Mouse (Mus musculus) gastrocnemius, adult 8-10 months (tissue): ENCODE results near the gene Hist1h2ap. TPM values are rescaled to one million over a fixed set of nuclear protein-coding genes. Genes with fewer than 3 reads are reported as not detected.
"Not testable (repeated sequence)": the region's sequence is repeated elsewhere in the genome, so short reads cannot be mapped to it uniquely, and the experiment has no call there.

ENCODE experiments used
- DNase-seq, 2 experiments: peaks; one replicate each; pipeline ENCODE4 v3.0.0; 2022; ENCODE audit warnings: low spot score in 2 of 2
- microRNA-seq: library from miRNA; unstranded; fragments of <30 nt; microRNA quantifications from one replicate; pipeline ENCODE4 v1.2.0, GENCODE M21; 2022
- total RNA-seq, 4 experiments: library from RNA; stranded (reverse); gene quantifications; 2 replicates each; pipeline ENCODE4 v1.2.4; 2022

The Hist1h2ap gene
- total RNA-seq, 4 experiments from 2014 or later: 1.4 to 2.6 TPM; not detected in 2

- DNase-seq: not testable (repeated sequence)
Measured at GRCm38 (mm10) chr13:21811074-21811473, 22.2 kb downstream of the Hist1h2ap start.

- not testable (repeated sequence) for DNase-seq
Measured at GRCm38 (mm10) chr13:21810073-21810472, 23.2 kb downstream of the Hist1h2ap start, which contains the start of the genes Hist1h2bq and Hist1h2ao. Hist1h2bq (minus strand) TSS chr13:21810197. Hist1h2ao (plus strand) TSS chr13:21810465.

GRCm38 (mm10) chr13:21803058-21803457, 30.2 kb downstream of the Hist1h2ap start:
- DNase-seq: not testable (repeated sequence)

DNA sequence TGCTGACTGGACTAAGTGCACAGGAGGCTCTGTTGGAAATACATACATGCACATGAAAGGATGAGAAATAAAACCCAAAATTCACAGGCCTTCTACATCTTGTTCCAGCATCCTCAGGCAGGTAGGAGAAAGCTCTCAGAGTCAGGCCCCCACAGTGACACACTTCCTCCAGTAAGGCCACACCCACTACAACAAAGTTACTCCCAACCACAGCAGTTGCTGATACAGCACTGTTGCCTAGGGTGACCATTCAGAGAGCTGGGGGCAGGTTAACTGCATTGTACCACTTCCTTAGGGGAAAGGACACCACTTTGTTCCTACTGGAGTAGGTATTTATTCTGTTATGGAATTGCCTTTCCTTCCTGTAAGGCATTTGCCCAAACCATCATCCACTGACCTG, 36.1 kb downstream of the Hist1h2ap start:
- DNase-seq: not testable (repeated sequence)

GRCm38 (mm10) chr13:21795584-21795983, 37.7 kb downstream of the Hist1h2ap start:
- DNase-seq: no peak

- DNase-seq: no peak
Measured at GRCm38 (mm10) chr13:21790601-21791283, 42.6 kb downstream of the Hist1h2ap start.

DNA sequence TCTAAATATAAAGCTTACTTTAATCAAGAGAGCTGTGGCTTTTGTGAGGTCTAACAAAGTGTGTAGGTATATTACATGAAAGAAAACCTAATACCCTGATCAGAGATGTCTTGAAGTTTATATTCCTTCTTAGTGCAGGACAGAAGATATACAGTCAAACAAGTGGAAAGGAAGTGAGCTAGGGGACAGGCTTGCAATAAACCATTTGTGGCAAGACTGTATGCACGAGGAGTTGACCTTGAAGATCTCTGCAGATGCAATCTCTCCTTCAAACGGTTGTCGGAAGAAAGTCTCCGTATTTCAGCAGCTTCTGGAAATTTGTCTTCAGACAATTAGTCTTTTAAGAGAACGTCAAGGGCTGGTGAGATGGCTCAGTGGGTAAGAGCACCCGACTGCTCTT, 43.4 kb downstream of the Hist1h2ap start:
- no peak for DNase-seq

DNA sequence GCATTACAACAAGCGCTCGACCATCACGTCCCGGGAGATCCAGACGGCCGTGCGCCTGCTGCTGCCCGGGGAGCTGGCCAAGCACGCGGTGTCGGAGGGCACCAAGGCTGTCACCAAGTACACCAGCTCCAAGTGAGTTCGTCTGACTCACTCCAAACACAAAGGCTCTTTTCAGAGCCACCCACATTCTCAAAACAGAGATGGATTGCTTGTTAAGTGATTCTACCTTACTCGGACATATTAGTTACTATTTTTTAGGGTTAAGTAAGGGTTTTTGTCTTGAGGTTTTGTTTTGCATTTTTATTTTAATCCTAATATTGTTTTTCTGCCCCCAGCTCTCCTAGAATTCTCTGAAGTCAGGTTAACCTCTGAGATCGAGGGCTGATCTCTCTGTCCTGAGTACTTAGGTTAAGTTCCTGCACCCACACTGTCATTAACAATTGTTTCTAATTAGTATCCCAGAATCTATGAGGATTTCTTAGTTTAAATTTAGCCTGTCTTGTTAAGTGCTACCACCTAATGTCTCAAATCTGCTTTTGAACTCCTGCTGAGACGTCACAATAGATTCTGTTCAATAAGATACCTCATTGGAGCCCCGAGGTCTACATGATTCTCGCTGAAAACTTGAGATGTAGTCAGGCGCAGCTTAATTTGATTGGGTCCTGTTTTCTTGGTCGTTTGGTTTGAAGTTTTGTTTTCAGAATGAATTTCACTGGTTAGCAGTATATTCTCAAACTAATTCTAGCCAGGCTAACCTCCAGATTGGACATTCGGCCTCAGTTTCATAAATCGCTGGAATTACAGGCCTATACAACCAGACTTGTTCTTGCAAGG, 45.3 kb downstream of the Hist1h2ap start:
- DNase-seq: no peak

GRCm38 (mm10) chr13:21786899-21787629, 46.2 kb downstream of the Hist1h2ap start, which contains the start of the genes Hist1h2an and Hist1h2bp:
Hist1h2an (minus strand) TSS chr13:21787218.
Hist1h2bp (plus strand) TSS chr13:21787461.
- peak; percentile 64 to 70 for DNase-seq

DNA sequence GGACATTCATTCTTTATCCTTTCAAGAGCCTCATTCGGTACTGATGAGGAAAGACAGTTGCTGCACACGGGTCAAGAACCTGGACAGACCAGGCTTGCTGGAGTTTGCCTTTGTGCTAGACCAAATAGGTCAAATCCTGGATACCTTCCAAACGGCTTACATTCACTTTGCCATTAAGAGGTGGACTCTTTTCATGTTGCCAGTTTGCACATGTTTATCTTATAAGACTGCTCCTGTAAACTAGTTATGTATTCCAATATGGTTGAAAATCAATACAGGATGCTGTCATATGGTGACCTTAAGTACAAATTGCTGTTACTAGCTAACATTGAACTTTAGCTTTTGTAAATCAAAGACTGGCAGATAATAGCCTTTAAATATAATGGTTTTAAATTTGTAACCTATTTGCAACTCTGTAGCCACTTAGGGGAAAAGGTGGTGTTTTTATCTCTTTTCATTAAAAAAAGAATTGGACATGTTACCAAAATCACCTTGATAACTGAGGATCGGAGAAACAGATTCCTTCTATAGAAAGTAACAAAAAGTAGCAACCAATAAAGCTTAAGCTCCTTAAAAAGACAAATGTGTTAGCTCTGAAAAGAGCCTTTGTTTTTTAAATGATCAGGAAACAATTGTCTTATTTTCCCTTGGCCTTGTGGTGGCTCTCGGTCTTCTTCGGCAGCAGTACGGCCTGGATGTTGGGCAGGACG, 47.0 kb downstream of the Hist1h2ap start:
- DNase-seq: no peak

DNA sequence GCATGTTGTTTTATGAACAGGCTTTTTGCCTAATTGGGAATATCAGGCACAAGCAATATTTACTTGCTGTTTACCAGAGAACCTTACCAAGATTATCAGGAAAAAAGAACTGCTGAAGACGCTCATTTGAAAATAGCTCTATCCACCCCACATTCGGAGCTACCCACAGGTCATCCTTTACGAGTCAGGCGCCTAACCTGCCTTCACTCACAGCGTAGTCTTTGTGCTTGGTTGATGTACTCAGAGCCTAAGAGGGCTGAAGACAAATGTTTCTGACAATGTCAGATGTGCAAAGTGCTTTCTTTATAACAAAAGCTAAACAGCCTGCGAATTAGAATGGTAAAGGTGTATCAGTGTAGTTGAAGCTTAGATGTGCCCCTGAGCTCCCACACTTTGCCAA, 49.0 kb downstream of the Hist1h2ap start:
- DNase-seq: no peak

GRCm38 (mm10) chr13:21783734-21784161, 49.6 kb downstream of the Hist1h2ap start:
- DNase-seq: no peak

- DNase-seq: no peak
Measured at GRCm38 (mm10) chr13:21783255-21783617, 50.1 kb downstream of the Hist1h2ap start, which contains the start of gene Hist1h3i. Hist1h3i (minus strand) TSS chr13:21783370.

Small RNAs within 50 kb of the gene (microRNA-seq; reads per million reads assigned to microRNA genes)
- gene Gm19658 (not detected), gene Gm44346 (not detected), gene Gm44466 (not detected)

Other genes starting within 250 kb of the Hist1h2ap start
- gene Olfr1362, start 219.5 kb downstream of the Hist1h2ap start, total RNA-seq: not detected
- not detected for gene Olfr11, start 191.0 kb downstream of the Hist1h2ap start, total RNA-seq
- gene Olfr1361, start 170.1 kb downstream of the Hist1h2ap start, total RNA-seq: not detected
- not detected for gene Olfr1360, start 156.1 kb downstream of the Hist1h2ap start, total RNA-seq
- gene Olfr1359, start 135.4 kb downstream of the Hist1h2ap start, total RNA-seq: not detected
- gene Hist1h2bl, start 117.4 kb downstream of the Hist1h2ap start, total RNA-seq: 1 to 10 TPM in 3 of 4 experiments, under 1 TPM in 1; 0.99 to 6.6 (median 3.4) TPM
- 1 to 10 TPM in 3 of 4 experiments, not detected in 1; 1.8 to 3.3 (median 2.6) TPM for gene Hist1h2ai, start 117.1 kb downstream of the Hist1h2ap start, total RNA-seq
- gene Hist1h3h, start 115.8 kb downstream of the Hist1h2ap start, total RNA-seq: not detected
- gene Hist1h2bm, start 111.5 kb downstream of the Hist1h2ap start, total RNA-seq: not detected
- 1 to 10 TPM in 1 of 4 experiments, under 1 TPM in 2, not detected in 1; 0.67 to 1.6 (median 0.90) TPM for gene Hist1h4j, start 98.4 kb downstream of the Hist1h2ap start, total RNA-seq
- gene Hist1h4k, start 83.0 kb downstream of the Hist1h2ap start, total RNA-seq: 10 to 100 TPM in 1 of 4 experiments, 1 to 10 TPM in 3; 5.0 to 10.8 (median 6.7) TPM
- not detected for gene Hist1h2ak, start 79.7 kb downstream of the Hist1h2ap start, total RNA-seq
- gene Hist1h2bn, start 79.4 kb downstream of the Hist1h2ap start, total RNA-seq: 1 to 10 TPM in 2 of 4 experiments, not detected in 2; 1.5 to 1.8 TPM
- gene Hist1h1b, start 52.9 kb downstream of the Hist1h2ap start, total RNA-seq: 1 to 10 TPM in 1 of 4 experiments, under 1 TPM in 2, not detected in 1; 0.40 to 1.2 (median 0.70) TPM
- gene Hist1h3i, start 50.1 kb downstream of the Hist1h2ap start, total RNA-seq: 10 to 100 TPM in 3 of 4 experiments, 1 to 10 TPM in 1; 9.4 to 19.6 (median 16.7) TPM
- not detected for gene Hist1h2an, start 46.3 kb downstream of the Hist1h2ap start, total RNA-seq
- 1 to 10 TPM in 1 of 4 experiments, under 1 TPM in 1, not detected in 2; 0.73 to 2.1 TPM for gene Hist1h2bp, start 46.0 kb downstream of the Hist1h2ap start, total RNA-seq
- 10 to 100 TPM; 13.3 to 26.7 (median 21.1) TPM for gene Hist1h2bq, start 23.3 kb downstream of the Hist1h2ap start, total RNA-seq
- 1 to 10 TPM in 1 of 4 experiments, not detected in 3; 3.4 TPM for gene Hist1h2ao, start 23.0 kb downstream of the Hist1h2ap start, total RNA-seq
- 10 to 100 TPM; 49.7 to 72.4 (median 56.2) TPM for gene Hist1h4m, start 21.8 kb downstream of the Hist1h2ap start, total RNA-seq
- 10 to 100 TPM in 1 of 4 experiments, 1 to 10 TPM in 1, not detected in 2; 9.2 to 18.0 TPM for gene Hist1h4n, start 1.3 kb downstream of the Hist1h2ap start, total RNA-seq
- gene Hist1h2br, start 236 bp upstream of the Hist1h2ap start, total RNA-seq: 10 to 100 TPM; 13.3 to 26.6 (median 21.0) TPM
- 1 to 10 TPM in 1 of 4 experiments, under 1 TPM in 3; 0.48 to 1.4 (median 0.80) TPM for gene Zfp184, start 111.6 kb upstream of the Hist1h2ap start, total RNA-seq
- gene Pom121l2, start 147.7 kb upstream of the Hist1h2ap start, total RNA-seq: not detected
- not detected for gene Prss16, start 176.2 kb upstream of the Hist1h2ap start, total RNA-seq
- 1 to 10 TPM in 3 of 4 experiments, not detected in 1; 3.0 to 6.5 (median 5.3) TPM for gene Hist1h2ah, start 202.1 kb upstream of the Hist1h2ap start, total RNA-seq
- gene Hist1h2bk, start 202.4 kb upstream of the Hist1h2ap start, total RNA-seq: 1 to 10 TPM in 1 of 4 experiments, under 1 TPM in 1, not detected in 2; 0.75 to 7.0 TPM
- 10 to 100 TPM; 28.5 to 37.8 (median 35.7) TPM for gene Hist1h4i, start 207.9 kb upstream of the Hist1h2ap start, total RNA-seq
- 1 to 10 TPM in 3 of 4 experiments, not detected in 1; 2.3 to 4.2 (median 2.6) TPM for gene Hist1h2ag, start 209.4 kb upstream of the Hist1h2ap start, total RNA-seq
- gene Hist1h2bj, start 209.7 kb upstream of the Hist1h2ap start, total RNA-seq: 1 to 10 TPM in 2 of 4 experiments, under 1 TPM in 2; 0.75 to 2.9 (median 1.3) TPM